Mouse (Mus musculus): ENCODE measurements around the gene Fam25c. TPM values are rescaled to one million over a fixed set of nuclear protein-coding genes. Genes with fewer than 3 reads are reported as not detected.

Gene Fam25c
- total RNA-seq, 2 experiments from 2014 or later: not detected

Other genes starting within 250 kb of the Fam25c start
- gene Npy4r, start 202.9 kb downstream of the Fam25c start, total RNA-seq (2021): under 1 TPM; 0.09 to 0.18 TPM
- gene Gprin2, start 153.8 kb downstream of the Fam25c start, total RNA-seq (2021): 1 to 10 TPM; 6.0 to 7.5 TPM
- gene Syt15, start 135.8 kb downstream of the Fam25c start, total RNA-seq (2021): 1 to 10 TPM; 1.7 to 1.8 TPM
- 10 to 100 TPM in 1 of 2 experiments, 1 to 10 TPM in 1; 9.7 to 13.5 TPM for gene Shld2, start 44.9 kb downstream of the Fam25c start, total RNA-seq (2021)
- gene Glud1, start 44.7 kb downstream of the Fam25c start, total RNA-seq (2021): 100 to 1,000 TPM; 408 to 469 TPM
- 1 to 10 TPM; 1.6 to 1.8 TPM for gene Sncg, start 19.4 kb upstream of the Fam25c start, total RNA-seq (2021)
- gene Mmrn2, start 20.0 kb upstream of the Fam25c start, total RNA-seq (2021): 1 to 10 TPM; 4.0 to 4.5 TPM
- 10 to 100 TPM; 41.9 to 46.1 TPM for gene Bmpr1a, start 147.9 kb upstream of the Fam25c start, total RNA-seq (2021)
- not detected for gene 9230112D13Rik, start 167.4 kb upstream of the Fam25c start, total RNA-seq (2021)
- gene Ldb3, start 233.2 kb upstream of the Fam25c start, total RNA-seq (2021): 1 to 10 TPM; 1.9 to 2.0 TPM
- gene Opn4, start 244.7 kb upstream of the Fam25c start, total RNA-seq (2021): not detected